Mouse (Mus musculus) layer of hippocampus, adult 9-10 months (tissue): ENCODE results near the gene Ctla4.

ENCODE experiments used
- DNase-seq: peaks from one replicate; pipeline ENCODE4 v3.0.0; 2022; ENCODE audit warnings: low spot score

Gene Ctla4

DNA sequence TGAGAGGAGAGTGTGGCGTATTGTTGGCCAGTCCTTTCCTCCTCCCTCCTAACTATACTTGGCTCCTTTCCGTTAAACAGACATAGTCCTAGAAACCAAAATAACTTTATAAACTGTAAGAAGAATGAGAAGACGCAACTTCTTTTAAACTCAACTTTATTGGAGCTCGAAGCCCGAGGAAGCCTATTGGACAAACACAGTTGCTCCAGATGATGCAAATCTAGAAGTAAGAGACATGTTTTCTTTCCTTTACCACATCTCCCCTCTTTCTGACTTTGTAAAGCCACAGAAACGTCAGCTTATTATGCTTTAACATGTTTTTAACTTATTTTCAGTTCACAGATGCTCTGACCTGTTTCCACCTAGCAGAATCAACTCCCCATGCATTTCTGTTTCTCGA is at the start of gene Ctla4:
Ctla4 (plus strand) TSS at position 20 of the 400 bp plus-strand sequence.
- DNase-seq, result no peak

DNA sequence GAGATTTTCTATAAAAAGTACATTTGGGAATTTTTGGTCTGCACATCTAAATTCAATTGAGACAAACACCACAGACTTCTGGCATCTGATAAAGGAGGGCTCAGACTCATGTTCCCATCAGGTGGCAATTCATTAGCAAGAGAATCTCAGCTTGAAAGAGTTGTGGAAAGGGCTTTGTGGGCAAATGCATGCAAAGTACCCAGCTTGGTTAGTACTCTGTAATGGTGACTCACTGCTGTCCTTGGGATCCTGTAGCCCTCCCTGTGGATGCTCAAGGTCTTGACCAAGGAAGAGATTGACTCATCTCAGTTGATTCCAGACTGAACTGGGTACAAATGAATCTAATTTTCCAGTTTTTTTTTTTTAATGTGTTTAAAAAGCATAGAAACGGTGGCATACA is 47.6 kb upstream of the Ctla4 start:
- no peak for DNase-seq

DNA sequence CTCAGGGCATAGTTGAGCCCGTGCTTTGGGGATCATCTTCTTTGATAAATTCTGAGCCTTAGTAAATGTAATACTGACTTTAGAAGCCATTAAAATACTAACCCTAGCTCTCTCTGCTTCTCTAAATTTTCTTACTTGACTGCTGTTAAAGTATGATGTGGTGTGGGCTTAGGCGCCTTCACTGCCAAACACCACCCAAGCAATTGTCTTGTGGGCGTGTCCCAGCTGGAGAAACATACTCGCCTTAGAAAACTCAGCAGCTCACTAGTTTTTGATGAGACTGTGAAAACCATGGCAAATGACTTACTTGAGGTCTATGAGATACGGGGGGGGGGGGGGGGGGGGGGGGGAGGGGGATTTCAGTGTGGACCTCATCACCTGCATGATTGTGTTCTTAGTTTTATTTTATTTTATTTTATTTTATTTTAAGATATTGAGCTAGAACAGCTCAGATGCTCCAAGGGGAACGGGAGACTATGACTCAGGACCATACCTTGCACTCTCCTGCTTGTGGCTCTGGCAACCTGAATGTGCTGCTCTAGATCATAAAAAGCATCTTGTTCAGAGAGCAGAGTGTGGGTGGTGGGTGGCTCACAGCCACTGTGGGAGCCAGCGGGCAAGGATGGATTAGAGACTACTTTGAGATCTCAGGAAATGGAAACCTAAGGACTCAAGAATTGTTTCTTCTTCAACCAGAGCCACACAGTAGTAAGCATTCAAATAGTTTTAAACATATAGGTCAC is 41.3 kb upstream of the Ctla4 start:
- no peak for DNase-seq

DNA sequence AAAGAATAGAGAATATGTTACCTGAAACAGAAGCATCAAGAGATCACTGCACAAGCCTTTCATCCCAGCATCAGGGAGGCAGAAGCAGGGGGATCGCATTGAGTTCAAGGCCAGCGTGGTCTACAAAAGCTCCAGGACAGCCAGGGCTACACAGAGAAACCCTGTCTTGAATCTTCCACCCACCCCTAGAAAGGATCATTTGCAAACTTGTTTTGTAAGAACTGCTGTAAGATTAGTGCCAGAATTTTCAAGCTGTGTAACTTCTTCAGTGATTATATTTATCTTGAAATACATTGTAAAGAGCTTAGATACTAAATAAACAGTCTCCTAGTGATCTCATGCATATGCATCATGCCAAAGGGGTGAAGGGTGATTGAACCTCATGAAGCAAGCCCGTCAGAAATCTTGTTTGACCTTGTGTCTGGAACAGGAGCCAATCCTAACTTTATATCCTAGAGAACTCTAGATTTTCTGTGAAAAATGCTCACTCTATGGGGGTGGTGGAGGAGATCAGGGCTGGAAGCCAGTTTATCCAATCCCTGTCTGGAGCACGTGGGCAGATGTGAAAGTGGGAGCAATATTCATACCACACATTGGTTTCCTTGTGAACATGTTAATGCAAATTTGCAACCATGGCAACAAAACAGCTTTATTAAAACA is 40.1 kb upstream of the Ctla4 start:
- no peak for DNase-seq

DNA sequence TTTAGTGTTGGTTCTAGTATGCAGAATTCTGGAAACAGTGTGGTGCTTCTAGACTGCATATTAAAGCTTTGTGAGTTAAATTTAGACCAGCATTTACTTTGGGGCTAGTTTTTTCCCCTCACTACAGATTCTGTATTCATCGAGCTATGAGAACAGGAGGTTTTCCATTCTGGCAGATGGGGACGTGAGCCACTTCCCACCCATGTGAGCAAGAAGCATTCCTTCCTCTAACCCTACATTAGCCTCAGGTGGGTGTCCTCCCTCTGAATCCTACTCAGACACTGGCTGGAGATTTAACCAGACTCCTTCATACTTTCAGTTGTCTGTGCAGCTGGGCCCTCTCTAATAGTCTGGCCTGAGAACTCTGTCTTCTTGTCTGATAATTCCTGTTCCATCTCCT is 37.7 kb upstream of the Ctla4 start:
- no peak for DNase-seq

DNA sequence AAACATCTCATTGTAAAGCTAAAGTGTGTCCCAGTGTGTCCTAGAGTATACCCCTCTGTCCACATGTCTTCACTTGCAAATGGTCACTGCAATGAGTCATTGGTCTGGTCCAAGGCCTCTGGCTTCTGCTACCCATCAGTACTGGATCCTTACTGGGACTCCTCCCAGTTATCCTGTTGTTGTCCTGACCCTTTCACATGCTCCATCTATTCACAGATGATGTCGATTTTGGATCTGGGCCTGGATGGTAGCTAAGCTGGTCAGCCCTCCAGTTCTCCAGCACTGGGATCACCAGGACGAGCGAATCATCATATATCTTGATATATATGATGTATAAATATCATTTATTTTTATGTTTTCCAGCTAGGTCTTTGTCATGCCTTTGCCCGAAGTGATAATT is 37.0 kb upstream of the Ctla4 start:
- no peak for DNase-seq

DNA sequence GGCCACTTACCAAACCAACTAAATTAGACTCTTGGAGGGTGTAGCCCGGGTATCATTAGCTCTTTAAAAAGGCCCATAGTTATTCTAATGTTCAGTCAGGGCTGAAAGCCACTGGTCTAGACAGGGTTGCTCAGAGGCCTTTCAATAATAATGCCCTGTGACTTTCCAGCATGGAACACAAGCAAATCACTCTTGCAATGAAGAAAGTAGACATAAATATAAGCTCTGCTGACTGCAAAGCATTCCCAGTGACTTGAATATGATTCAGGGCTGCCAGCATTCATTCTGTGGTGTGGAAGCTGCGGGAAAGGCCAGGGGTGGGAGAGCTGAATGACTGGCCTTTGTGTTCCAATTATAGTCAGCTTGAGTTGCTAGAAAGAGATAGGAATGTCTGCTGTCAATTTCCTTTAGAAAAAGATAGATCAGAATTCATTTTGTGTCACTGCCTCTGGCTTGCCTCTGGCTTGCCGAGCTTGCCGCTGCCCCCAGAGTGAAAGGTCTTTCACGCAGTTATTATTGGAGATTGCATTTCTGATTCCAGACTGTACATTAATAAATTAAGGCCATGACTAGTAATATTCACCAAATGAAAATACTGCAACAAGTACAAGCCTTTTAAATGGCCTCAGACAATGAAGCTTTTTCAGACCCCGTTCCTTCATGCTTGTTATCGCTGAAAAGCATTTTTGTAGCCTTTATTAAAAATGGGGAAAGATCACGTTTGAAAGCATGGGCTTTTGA is 35.6 kb upstream of the Ctla4 start:
- no peak for DNase-seq

DNA sequence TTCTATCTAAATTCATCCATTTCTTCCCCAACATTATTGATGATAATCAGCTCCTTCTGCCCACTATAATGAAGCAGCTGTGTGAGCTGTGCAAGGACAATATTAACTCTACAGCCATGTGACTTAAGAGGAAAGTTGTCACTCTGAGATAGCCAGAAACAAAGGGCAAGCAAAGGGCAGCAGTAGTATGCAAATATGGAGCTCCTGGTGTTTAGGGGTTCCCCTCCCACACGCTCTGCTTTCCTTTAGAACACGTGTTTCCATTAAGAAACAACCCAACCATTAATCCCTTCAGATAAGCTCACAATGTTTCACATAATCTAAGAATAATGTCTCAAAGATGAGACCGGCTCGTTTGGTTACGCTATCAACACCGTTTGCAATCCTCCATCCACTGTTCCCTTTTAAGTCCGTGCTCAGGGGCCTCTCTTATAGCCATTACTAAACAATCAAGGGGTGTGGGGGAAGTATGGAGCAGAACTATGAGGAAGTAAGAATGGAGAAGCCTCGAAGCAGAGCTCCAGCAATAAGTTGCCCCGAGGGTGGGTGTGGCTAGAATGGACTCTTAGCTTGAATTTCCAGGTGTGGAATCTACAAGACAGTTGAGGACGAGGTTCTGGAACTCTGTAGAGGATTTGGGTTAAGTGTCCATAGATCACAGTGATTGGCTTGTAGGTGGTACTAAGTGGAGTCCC is 34.6 kb upstream of the Ctla4 start:
- no peak for DNase-seq

DNA sequence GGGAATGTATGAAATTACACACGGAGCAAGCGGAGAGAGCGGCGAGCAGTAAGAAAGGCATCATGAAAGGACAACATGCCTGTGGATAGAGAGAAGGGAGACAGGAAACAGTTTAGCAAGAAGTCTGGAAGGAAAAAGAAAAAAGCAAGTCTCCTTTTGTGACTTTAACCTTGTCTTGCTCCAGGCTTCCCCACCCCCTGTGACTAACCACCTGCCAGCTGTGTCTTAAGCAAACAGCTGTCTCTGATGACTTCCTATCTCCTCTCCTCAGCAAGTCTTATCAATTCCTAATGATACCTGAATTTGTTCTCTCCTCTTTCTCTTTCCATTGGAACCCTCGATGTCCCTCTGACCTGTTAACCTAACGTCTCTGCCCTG is 34.0 kb upstream of the Ctla4 start:
- DNase-seq, result no peak

DNA sequence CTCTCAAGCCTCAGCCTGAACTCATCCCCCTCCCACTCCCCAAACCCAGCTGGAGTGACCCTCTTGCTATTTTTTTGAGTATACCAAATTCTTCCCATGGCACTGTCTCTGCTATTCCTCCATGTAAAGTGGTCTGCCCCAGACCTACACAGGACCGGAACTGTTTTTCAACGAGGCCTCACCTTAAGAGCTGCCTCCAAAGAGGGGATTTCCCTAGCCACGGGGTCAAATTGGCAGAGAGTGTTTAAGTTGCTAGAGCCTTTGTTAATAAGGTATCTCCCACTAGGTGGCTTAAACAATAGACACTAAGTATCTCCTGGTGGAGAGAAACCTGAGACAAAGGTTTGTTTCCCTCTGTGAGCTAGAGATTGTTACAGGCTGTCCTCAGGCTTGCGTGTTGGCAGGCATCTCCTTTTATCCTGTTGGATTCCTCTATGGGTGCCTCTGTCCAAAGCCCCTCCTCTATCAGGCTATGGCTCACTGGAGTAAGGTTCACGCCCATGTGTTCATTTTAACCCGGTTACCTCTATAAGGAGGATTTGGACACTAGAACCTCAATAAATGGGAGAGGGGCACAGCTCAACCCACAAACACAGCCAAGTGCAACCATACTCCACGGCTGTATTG is 33.4 kb upstream of the Ctla4 start:
- no peak for DNase-seq

DNA sequence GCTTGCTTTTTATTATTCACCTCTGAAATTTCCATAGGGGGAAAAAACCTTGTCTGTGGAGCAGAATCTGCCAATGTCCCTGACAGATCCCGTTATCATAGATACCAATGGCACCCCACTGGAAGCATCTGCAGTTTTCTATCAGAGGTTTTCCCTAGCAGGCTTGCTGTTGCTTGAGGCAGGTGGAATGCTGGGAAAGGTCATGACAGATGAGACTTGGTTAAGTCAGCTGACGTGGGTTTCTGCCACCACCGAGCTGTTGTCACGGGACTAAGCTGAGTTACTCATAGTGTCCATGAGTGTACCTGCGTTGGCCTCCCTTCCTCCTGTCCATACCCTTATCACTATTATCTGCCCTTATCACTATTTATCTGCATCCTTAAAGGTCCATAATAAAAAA is 32.8 kb upstream of the Ctla4 start:
- DNase-seq, result no peak

DNA sequence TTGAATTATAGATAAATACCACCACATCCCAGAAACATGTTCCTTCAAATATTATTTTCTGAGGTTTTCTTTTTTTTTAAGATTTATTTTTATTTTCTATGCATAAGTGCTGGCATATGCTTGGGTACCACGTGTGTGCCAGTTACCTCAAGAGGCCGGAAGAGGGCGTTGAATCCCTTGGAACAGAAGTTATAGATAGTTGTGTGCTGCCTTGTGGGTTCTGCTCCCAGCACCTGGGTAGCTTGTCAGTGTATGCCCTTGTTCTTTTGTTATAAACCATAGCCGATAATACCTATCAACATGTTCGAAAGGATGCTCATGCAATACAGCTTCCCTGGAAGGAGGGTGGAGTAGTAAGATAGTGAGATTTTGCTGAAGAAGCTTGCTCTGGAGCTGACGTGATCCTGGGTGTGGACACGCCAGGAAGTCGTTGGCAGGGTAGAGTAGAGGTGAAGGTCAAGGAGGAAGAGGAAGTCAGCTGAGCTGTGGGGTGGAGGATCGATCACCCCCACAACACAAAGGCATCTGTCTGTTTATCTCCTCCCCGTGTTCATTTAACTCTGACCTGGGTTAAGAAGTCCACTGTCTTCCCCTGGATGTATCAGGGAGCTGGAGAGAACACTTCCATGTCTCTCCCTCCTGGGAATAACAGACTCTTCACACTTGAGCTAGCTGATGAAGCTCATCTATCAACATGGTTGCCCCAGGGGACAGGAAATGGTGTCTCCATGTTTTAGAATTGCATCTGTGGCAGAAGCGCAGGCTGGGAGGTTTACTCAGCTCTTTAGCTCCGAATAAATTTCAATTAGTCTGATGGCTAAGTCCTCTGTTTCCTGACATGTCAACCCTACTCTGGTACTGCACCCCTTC is 29.2 kb upstream of the Ctla4 start:
- DNase-seq, result no peak

DNA sequence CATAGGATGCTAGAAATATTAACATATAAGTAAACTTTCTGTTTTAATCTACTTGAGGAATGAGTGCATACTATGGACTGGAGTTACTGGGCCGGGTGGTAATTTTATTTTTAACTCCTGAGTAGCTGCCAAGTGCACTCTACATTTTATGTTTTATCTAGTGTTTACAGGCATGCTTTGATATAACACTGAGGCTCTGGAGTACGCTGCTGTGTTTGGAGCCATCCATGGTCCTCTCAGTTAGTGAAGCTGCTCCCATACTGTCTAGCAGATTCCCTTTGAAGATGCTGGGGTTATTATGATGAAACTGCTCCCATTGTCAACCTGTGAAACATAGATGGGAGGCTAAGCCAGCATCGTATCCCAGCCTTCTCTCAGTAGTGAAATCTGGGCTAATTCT is 27.6 kb upstream of the Ctla4 start:
- no peak for DNase-seq

DNA sequence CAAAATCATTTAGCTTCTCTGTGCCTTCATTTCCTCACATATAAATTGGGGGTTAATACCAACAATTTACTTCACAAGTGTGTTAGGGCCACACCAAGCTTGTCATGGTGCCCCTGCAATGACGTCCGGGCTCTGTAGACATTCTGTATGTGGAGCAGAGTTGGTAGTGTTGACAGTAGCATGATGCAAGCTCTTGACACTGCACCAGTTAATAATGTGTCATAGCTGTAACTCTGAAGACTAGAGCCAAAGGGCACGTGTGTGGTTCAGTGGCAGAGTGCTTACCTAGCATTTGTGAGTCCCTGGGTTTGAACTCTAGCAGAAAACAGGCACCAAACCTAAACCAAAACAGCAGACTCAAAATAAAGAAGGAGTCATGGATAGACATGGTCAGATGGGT is 27.0 kb upstream of the Ctla4 start:
- DNase-seq, result no peak

DNA sequence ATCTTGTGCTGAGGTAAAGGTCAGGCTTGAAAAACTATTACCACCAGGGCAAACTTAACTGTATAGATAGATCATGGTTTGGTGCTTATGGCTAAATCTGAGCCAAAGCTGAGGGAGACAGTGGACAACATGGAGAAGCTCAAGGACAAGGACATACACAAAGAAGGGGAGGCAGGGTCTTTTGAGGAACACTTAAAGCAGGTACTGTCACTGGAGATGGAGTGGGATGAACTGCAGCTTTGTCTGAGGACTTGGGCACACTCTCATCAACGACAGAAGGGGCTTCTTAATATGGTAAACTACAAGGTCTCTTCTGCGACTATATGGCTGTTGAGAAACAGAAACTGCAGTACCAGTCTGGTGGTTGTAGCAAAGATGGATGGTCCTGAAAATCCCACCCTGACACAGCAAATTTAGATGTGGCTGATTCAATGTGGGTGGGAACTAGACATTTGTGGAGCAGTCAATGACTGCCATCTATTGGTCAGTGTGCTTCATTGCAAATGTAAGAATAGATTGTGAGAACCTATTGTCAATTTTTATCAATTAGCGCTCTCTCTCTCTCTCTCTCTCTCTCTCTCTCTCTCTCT is 26.3 kb upstream of the Ctla4 start:
- no peak for DNase-seq

DNA sequence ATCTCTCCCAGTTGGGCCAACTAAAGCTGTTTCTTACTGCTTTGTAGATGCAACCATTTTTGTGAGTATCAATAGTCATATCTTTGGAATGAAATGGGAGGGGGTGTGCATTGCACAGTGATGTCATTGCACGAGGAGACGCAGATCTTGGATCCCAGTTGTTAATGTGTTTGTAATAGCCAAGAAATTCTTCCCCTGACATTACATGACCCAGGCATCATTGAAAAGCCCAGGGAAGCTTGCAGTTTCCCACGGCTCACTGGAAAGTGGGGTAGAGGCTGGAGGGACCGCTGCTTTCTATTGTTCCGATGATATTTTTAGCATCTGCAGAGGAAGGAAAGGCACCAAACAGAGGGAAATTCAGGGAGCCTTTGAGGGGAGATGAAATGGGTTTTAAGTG is 25.8 kb upstream of the Ctla4 start:
- no peak for DNase-seq

DNA sequence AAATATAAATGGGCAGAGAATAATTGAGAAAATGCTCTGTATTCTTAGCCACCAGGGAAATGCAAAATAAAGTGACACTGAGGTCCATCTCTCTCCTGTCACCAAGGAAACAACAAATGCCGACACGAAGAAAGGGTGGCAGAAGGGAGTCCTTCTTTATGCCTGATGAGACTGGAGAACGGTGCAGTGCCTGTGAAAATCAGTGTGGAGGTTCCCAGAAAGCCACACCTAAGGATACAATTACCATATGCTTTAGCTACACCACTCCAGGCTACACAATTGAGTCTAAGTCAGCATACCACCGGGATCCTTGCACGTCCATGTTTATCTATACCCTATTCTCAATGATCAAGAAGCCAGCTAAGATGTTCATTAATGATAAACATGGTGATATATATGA is 25.4 kb upstream of the Ctla4 start:
- DNase-seq, result no peak

DNA sequence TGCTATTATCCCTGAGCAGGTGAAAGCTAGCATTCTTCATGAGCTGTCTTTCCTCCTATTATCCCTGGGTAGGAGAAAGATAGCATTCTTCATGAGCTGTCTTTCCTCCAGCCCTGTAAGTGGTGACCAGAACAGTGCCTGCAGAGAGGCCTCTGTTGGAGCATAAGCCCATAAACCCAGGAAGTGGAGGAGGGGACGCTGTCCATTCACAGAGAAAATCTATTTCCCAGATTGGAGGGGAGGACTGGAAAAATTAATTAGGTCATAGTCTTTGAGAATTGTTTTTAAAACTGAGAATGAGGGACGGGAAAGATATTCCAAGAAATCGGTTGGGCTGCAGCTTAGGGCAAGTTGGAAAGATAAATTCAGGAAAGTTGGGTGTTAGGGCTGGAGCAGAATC is 24.3 kb upstream of the Ctla4 start:
- DNase-seq, result no peak

DNA sequence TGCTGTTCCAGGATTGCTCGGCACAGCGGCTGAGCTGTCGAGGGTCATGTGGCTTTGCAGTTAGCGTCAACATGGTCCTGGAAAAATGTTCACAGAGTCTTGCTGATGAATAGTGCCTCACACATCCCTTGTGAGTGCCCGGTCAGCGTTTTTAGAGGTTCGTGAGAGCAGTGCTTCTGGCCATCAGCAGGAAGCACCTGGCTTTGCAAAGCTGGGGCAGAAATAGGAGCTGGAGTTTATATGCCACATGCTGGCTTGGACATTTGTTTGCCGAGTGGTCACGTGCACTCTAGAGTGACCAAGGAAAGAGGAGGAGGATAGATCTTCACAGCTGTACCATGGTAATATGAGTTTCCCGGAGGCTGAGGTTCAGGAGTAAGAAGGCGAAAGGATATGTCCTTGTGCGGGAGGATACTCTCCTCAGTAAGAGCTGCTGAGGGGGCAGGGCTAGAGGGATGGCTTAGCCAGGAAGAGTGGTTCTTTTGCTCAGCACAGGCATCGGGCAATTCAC is 23.8 kb upstream of the Ctla4 start:
- DNase-seq, result no peak

DNA sequence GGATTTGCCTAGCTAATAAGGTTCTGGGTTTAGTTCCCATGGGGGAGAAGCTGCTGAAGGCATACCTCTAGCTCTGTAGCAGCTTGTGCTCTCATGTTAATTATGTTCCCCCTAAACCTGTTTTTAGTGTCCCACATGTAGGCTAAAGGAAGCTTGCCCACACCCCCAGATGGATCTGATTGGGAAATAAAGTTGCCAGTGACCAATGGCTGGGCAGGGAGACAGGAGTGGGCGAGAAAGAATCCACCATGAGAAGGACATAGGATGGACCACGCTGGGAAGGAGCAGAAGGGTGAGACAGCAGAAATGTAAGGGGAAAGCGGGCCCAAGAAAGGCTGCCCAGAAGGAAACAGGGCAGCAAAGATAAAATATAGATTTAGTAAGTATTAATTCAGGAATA is 23.1 kb upstream of the Ctla4 start:
- DNase-seq, result no peak

DNA sequence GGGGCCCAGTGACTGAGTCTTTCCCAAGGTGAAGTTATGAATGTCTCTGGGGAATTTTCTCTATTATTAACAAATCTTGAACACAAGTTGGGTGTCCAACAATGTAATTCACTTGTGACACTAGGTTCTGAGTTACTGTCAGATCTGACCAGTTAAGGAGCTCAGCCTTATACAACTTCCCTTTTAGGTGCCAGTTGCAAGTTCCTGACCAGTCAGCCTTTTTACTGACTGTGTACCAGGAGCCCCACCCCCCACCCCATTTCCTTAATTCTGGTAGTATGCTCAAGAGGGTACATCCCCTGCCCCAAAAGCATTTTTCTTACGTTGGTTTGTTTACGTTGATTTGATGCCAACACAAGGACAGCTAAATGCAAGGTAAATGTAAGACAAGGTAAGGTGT is 21.6 kb upstream of the Ctla4 start:
- no peak for DNase-seq
